Mouse (Mus musculus) monocyte, adult 2 months (primary cell): ENCODE data around the gene Ube2f.

Experiments
- DNase-seq, 2 experiments: peaks; one replicate each; pipeline ENCODE4 v3.0.0; 2022; ENCODE audit warnings: low spot score in 2 of 2, low read depth in 1 of 2

The Ube2f gene

GRCm38 (mm10) chr1:91249564-91250414, at the start of gene Ube2f:
Gene Ube2f, plus strand, starts transcription at chr1:91250304.
- peak; percentile 81 to 84 for DNase-seq

GRCm38 (mm10) chr1:91201122-91201521, 49.0 kb upstream of the Ube2f start:
- DNase-seq, result no peak

GRCm38 (mm10) chr1:91204221-91204765, 45.8 kb upstream of the Ube2f start:
- no peak for DNase-seq

GRCm38 (mm10) chr1:91205651-91206050, 44.5 kb upstream of the Ube2f start:
- no peak for DNase-seq

GRCm38 (mm10) chr1:91206336-91206735, 43.8 kb upstream of the Ube2f start:
- DNase-seq, result no peak

- no peak for DNase-seq
These were observed 43.2 kb upstream of the Ube2f start for GRCm38 (mm10) chr1:91206873-91207272.

GRCm38 (mm10) chr1:91207334-91208074, 42.6 kb upstream of the Ube2f start:
- DNase-seq, result no peak

GRCm38 (mm10) chr1:91209343-91209742, 40.8 kb upstream of the Ube2f start:
- no peak for DNase-seq

GRCm38 (mm10) chr1:91209785-91210184, 40.3 kb upstream of the Ube2f start:
- DNase-seq, result no peak

GRCm38 (mm10) chr1:91211099-91211498, 39.0 kb upstream of the Ube2f start:
- no peak for DNase-seq

GRCm38 (mm10) chr1:91211591-91212008, 38.5 kb upstream of the Ube2f start:
- DNase-seq, result no peak

- no peak for DNase-seq
These were observed 34.8 kb upstream of the Ube2f start for GRCm38 (mm10) chr1:91215264-91215663.

GRCm38 (mm10) chr1:91215981-91216380, 34.1 kb upstream of the Ube2f start:
- no peak for DNase-seq

GRCm38 (mm10) chr1:91216504-91217267, 33.4 kb upstream of the Ube2f start:
- peak; percentile 31 to 51 for DNase-seq

GRCm38 (mm10) chr1:91219641-91220321, 30.3 kb upstream of the Ube2f start:
- no peak for DNase-seq

- DNase-seq, result no peak
These were observed 29.8 kb upstream of the Ube2f start for GRCm38 (mm10) chr1:91220322-91220672.

- no peak for DNase-seq
These were observed 23.5 kb upstream of the Ube2f start for GRCm38 (mm10) chr1:91226562-91226961.

GRCm38 (mm10) chr1:91227381-91228054, 22.6 kb upstream of the Ube2f start:
- no peak for DNase-seq

- DNase-seq, result no peak
These were observed 19.0 kb upstream of the Ube2f start for GRCm38 (mm10) chr1:91231142-91231541.

GRCm38 (mm10) chr1:91231896-91232295, 18.2 kb upstream of the Ube2f start:
- DNase-seq, result no peak
